ENCODE assay signal across 24 mouse cellular contexts in the genomic region with DNA sequence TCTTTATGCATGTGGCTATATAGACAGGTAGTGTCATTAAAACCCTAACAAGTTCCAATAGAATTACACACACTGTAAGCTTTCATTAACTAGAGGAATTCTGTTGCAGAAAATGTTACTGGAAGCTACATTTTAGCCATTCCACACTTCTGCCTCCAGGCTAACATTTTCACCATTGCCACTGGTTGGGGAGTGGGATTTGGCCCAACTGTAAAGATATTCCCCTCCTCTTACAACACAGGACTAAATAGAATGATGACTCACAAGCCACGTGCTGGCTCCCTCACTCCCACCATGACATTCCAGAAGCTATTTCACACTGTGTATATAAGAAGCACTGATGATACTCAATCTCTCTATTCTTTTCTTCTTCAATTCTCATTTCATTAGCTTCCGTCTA. TPM values are rescaled to one million over a fixed set of nuclear protein-coding genes. Genes with fewer than 3 reads are reported as not detected.
A peak's percentile ranks its signal among the peaks of the same experiment; 100 is the strongest.
DNase-seq lines count a peak whose midpoint lies in the region; ATAC-seq and TF ChIP-seq lines count a peak whose summit lies in the region.
"Had no signal": no experiment of that assay in that cellular context is flagged by ENCODE, and none has a peak within 500 bp of the region (broad histone marks: within the 10 kb centered on the region; RNA-seq: fewer than 3 reads in every experiment).

No protein-coding gene starts in this region.

- 56% methylated on average over 2 of the region's 2 CpGs for WGBS in hindbrain, embryonic 13.5 days
- WGBS in hindbrain, embryonic 16.5 days = 51% methylated on average over 2 of the region's 2 CpGs

- ATAC-seq in hindbrain, embryonic 13.5 days (ENCODE audit: low FRiP score) = peak; percentile 43; the same call in 1 of the 2 replicates
- no peak for ATAC-seq in hindbrain, embryonic 16.5 days
- ATAC-seq: forebrain, postnatal 0 days; inflammation-experienced regulatory T-cells, adult 6 months; liver, postnatal 0 days had no signal

- peaks cover 29% of the 10 kb centered on the region for H3K4me1 ChIP-seq in hindbrain, embryonic 13.5 days (replicated peaks)
- H3K4me1 ChIP-seq in hindbrain, embryonic 16.5 days (ENCODE audit: control insufficient read depth, insufficient read depth, low read depth, low read length) = peaks cover 11% of the 10 kb centered on the region
- H3K4me1 ChIP-seq in testis, adult 2 months (ENCODE audit: control insufficient read depth, insufficient read depth, low read length) = peaks cover 4% of the 10 kb centered on the region; the same call in 1 of the 2 replicates

- H3K36me3 ChIP-seq in hindbrain, embryonic 13.5 days = no peaks in the 10 kb centered on the region
- H3K36me3 ChIP-seq in hindbrain, embryonic 16.5 days (ENCODE audit: control insufficient read depth, insufficient read depth, low read length) = no peaks in the 10 kb centered on the region
- no peaks in the 10 kb centered on the region for H3K36me3 ChIP-seq in testis, adult 2 months (ENCODE audit: control insufficient read depth, insufficient read depth, low read length)
- H3K36me3 ChIP-seq: embryonic facial prominence, embryonic 15.5 days; limb, embryonic 10.5 days; neural tube, embryonic 13.5 days had no signal

- no peak overlapping the region for H3K4me2 ChIP-seq in hindbrain, embryonic 13.5 days
- H3K4me2 ChIP-seq in hindbrain, embryonic 16.5 days (ENCODE audit: low read length) = no peak overlapping the region
- H3K4me2 ChIP-seq: embryonic facial prominence, embryonic 15.5 days; neural tube, embryonic 13.5 days had no signal

- no peaks in the 10 kb centered on the region for H3K27me3 ChIP-seq in hindbrain, embryonic 13.5 days
- H3K27me3 ChIP-seq in hindbrain, embryonic 16.5 days (replicated peaks; ENCODE audit: control insufficient read depth, insufficient read depth, low read length) = no peaks in the 10 kb centered on the region
- no peaks in the 10 kb centered on the region for H3K27me3 ChIP-seq in testis, adult 2 months (ENCODE audit: control insufficient read depth, insufficient read depth, low read length)
- H3K27me3 ChIP-seq: embryonic facial prominence, embryonic 15.5 days; neural tube, embryonic 13.5 days had no signal

- no peaks in the 10 kb centered on the region for H3K9me3 ChIP-seq in hindbrain, embryonic 13.5 days
- no peaks in the 10 kb centered on the region for H3K9me3 ChIP-seq in hindbrain, embryonic 16.5 days (ENCODE audit: control insufficient read depth, low read length)
- H3K9me3 ChIP-seq: embryonic facial prominence, embryonic 15.5 days; limb, embryonic 10.5 days; neural tube, embryonic 13.5 days had no signal

- H3K27ac ChIP-seq in hindbrain, embryonic 13.5 days = no peak overlapping the region
- no peak overlapping the region for H3K27ac ChIP-seq in hindbrain, embryonic 16.5 days (ENCODE audit: low read depth, low read length)
- no peak overlapping the region for H3K27ac ChIP-seq in testis, adult 2 months (ENCODE audit: control insufficient read depth, insufficient read depth, low read depth, low read length)
- H3K27ac ChIP-seq: embryonic facial prominence, embryonic 15.5 days; gastrocnemius, adult 2 months; left cerebral cortex, adult 2 months; limb, embryonic 10.5 days; neural tube, embryonic 13.5 days had no signal

- H3K9ac ChIP-seq in hindbrain, embryonic 13.5 days = no peak overlapping the region
- no peak overlapping the region for H3K9ac ChIP-seq in hindbrain, embryonic 16.5 days (ENCODE audit: low read depth, low read length)
- H3K9ac ChIP-seq: embryonic facial prominence, embryonic 15.5 days; forebrain, postnatal 0 days; liver, postnatal 0 days; neural tube, embryonic 13.5 days had no signal

- TF ChIP-seq CTCF in testis, adult 2 months (IDR thresholded peaks at IDR 0.05; ENCODE audit: control insufficient read depth, insufficient read depth, insufficient replicate concordance, low read depth, low read length) = no peak

- H3K4me3 ChIP-seq in hindbrain, embryonic 13.5 days = no peak overlapping the region
- no peak overlapping the region for H3K4me3 ChIP-seq in hindbrain, embryonic 16.5 days (ENCODE audit: low read length)
- peak overlapping the region; percentile 44; the same call in 1 of the 2 replicates for H3K4me3 ChIP-seq in testis, adult 2 months (ENCODE audit: control insufficient read depth, low read depth, low read length)
- H3K4me3 ChIP-seq: embryonic facial prominence, embryonic 15.5 days; gastrocnemius, adult 2 months; left cerebral cortex, adult 2 months; limb, embryonic 10.5 days; neural tube, embryonic 13.5 days had no signal

- DNase-seq in heart, adult 11 months = peak; percentile 36
- DNase-seq in heart, postnatal 25 days (ENCODE audit: low spot score) = no peak
- DNase-seq in testis, postnatal 14 days (ENCODE audit: low spot score) = no peak
- no peak for DNase-seq in spleen, postnatal 36 days (ENCODE audit: low spot score in 2 of 2)
- DNase-seq in embryo, embryonic 11 days = no peak
- DNase-seq: adrenal gland, adult 2 months; cerebellum, postnatal 10 days; forebrain, postnatal 0 days; gastrocnemius, adult 2 months; kidney, adult 2 months; kidney, postnatal 4 days; layer of hippocampus, adult 9-11 months; liver, postnatal 0 days; right cerebral cortex, adult 18-20 months; thymus, adult 18-20 months; thymus, postnatal 4 days had no signal

- no peak for TF ChIP-seq POLR2A in testis, adult 2 months (IDR thresholded peaks at IDR 0.05; ENCODE audit: control insufficient read depth, low read depth, low read length)

- intact Hi-C loops in heart, postnatal 25 days (cut with DNase I) = no loop called here

RNA-seq across cellular contexts. Expression of a gene that starts 7.2 kb away (rescaled TPM):
- 100 to 1,000 TPM; 125 to 136 TPM for total RNA-seq in heart, postnatal 25 days (2021)
- polyA plus RNA-seq in hindbrain, embryonic 13.5 days (2015; fragmentation: Nextera tagmentation; extraction: Ambion mirVana) = 245 and 248 TPM in 2 replicates
- 221 and 232 TPM in 2 replicates for polyA plus RNA-seq in hindbrain, embryonic 16.5 days (2015; fragmentation: Nextera tagmentation; extraction: Ambion mirVana)
- polyA plus RNA-seq in testis, adult 2 months (2012; rRNA removed) = 12.1 and 13.3 TPM in 2 replicates

Comparison
In these comparisons a context has a peak if more than half of its experiments do, and no peak if none do; other contexts are left out.
1. RNA of a gene that starts 7.2 kb away (polyA plus RNA-seq): 245 to 248 TPM in hindbrain, embryonic 13.5 days and 221 to 232 TPM in hindbrain, embryonic 16.5 days; 12.1 to 13.3 TPM in testis, adult 2 months; every median in the first group is over 10 times any median in the second.